Mouse (Mus musculus) hindbrain, embryonic 10.5 days (tissue): ENCODE data around the gene Zfr2. TPM values are rescaled to one million over a fixed set of nuclear protein-coding genes. Genes with fewer than 3 reads are reported as not detected.

Source experiments
- DNase-seq: peaks from one replicate; pipeline ENCODE4 v3.0.0-alpha.2; 2017; ENCODE audit warnings: low spot score
- H3K27ac ChIP-seq: fragments of 300-500 bp; sonication (generic); 2 replicates; pipeline ENCODE4 v1.5.1; 2016; ENCODE audit warnings: mild to moderate bottlenecking, moderate library complexity
- H3K27me3 ChIP-seq: fragments of 300-500 bp; sonication (generic); 2 replicates; pipeline ENCODE4 v1.6.1; 2016; ENCODE audit warnings: mild to moderate bottlenecking; ENCODE audit not compliant: poor library complexity, insufficient read depth, severe bottlenecking
- H3K36me3 ChIP-seq: fragments of 300-500 bp; sonication (generic); 2 replicates; pipeline ENCODE4 v1.6.1; 2016; ENCODE audit warnings: mild to moderate bottlenecking, moderate library complexity
- H3K4me1 ChIP-seq: fragments of 300-500 bp; sonication (generic); replicated peaks from 2 replicates; pipeline ENCODE4 v1.6.1; 2016; ENCODE audit warnings: mild to moderate bottlenecking
- H3K4me3 ChIP-seq: fragments of 300-500 bp; sonication (generic); 2 replicates; pipeline ENCODE4 v1.5.1; 2016; ENCODE audit warnings: mild to moderate bottlenecking, moderate library complexity
- H3K9me3 ChIP-seq: fragments of 300-500 bp; sonication (generic); 2 replicates; pipeline ENCODE4 v1.6.1; 2016; ENCODE audit warnings: mild to moderate bottlenecking, moderate library complexity
- WGBS: fragments of 180-500 bp; shearing (Covaris S2); methylation state at CpG from one replicate; pipeline ENCODE4 v1.1.7; 2016; 5-methylcytosine and 5-hydroxymethylcytosine counted together
- polyA plus RNA-seq: library from polyadenylated mRNA; unstranded; fragments of >200 nt; fragmentation: Nextera tagmentation; extraction: Ambion mirVana; gene quantifications from 2 replicates; pipeline ENCODE4 v1.2.1, GENCODE M21; 2016

Gene Zfr2
- polyA plus RNA-seq, 1 experiment from 2014 or later, result 6.7 TPM

DNA sequence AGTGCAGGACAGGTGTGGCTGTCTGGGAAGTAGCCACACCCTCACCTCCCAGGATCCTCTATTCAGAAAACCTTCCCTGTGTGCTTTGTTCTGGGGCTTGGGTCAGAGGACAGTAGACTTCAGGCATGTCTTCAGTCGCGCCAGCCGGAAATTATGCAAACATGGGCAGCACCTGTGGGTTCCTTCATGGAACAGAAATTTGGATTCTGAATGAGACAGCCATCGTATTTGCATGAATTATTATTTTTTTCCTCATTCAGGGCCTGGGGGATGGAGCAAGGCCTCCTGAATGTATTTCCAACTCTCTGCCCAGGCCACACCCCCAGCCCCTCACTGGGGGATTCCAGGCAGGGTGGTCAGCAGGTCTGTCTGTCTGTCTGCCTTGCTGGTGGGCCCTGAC is 28.1 kb downstream of the Zfr2 start:
- WGBS, result 90% methylated on average over 4 of the region's 4 CpGs
- Histone ChIP-seq H3K4me3 (no peak overlapping the region), H3K9me3 (peaks cover 6% of the 10 kb centered on the region; the same call in 1 of the 2 replicates), H3K27me3 (peaks cover 53% of the 10 kb centered on the region), H3K4me1 (peaks cover 46% of the 10 kb centered on the region), H3K27ac (no peak overlapping the region), H3K36me3 (peaks cover 54% of the 10 kb centered on the region)
- no peak for DNase-seq

DNA sequence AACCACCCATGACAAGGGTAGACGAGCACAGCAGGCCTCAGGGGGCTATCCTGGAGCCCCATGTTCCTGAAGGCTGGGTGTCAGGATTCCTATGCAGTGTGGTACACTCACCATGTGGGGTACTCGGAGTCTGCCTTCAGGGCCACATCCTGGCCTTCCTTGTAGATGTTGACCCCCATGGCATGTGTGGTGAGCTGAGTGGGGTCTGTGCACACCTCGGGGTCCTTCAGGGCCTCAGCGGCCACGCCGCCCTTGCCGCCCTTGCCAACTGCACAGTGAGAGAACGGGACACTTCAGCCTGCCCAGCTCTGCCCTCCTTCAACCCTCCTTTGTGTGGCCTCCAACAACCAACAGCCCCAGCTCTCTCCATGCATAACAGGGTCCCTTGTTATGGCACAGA is 32.6 kb downstream of the Zfr2 start:
- peak overlapping the region; percentile 80 for H3K4me3 ChIP-seq
- H3K27ac ChIP-seq, result peak overlapping the region; percentile 99; the same call in 1 of the 2 replicates
- no peak for DNase-seq
- peaks cover 37% of the 10 kb centered on the region for H3K4me1 ChIP-seq
- WGBS, result 96% methylated on average over 8 of the region's 8 CpGs
- H3K9me3 ChIP-seq, result peaks cover 3% of the 10 kb centered on the region; the same call in 1 of the 2 replicates
- H3K36me3 ChIP-seq, result peaks cover 61% of the 10 kb centered on the region
- peaks cover 8% of the 10 kb centered on the region for H3K27me3 ChIP-seq

DNA sequence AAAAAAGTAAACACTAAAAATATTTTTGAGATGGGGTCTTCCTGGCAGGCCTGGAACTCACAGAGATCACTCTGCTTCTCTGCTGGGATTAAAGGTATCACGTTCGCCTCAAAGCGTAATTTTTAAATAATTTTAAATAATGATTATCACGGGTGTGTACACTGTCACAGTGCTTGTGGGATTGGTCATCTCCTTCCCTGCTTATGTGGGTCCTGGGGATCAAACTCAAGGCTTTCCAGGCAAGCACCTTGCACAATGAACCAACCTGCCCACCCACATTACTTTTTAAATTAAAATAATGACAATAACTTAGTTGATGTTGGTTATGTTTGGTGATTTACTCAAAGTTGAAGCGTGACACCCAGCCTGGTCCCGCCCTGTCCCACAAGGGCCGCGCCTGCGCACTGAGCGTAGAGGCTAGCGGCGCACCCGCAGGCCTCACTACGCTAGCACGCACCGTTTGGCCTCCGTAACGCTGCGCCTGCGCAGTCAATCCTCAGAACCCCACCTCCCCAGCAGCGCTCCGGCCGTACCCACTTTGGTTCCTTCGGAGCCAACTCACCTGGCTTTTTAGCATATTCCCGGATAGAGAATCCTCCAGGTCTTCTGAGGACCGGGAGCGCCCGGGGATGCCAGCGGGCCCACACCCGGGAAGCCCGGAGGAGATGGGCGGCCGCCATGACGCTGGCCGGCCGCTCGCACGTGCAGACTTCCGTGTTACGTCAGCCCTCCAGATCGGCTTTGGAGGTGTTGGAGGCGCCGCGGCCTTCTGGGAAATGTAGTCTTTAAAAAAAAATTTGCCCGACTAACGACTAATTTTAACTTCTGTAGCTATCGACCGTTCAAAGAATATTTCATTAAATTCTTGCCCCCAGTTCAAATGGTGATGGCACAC is 33.5 kb downstream of the Zfr2 start, which contains the start of the genes Mrpl54 and Apba3:
TSS of gene Mrpl54 (minus strand) at position 724 of the 895 bp plus-strand sequence.
TSS of gene Apba3 (plus strand) at position 750 of the 895 bp plus-strand sequence.
- peak within 1 kb of the TSS; percentile 80 for H3K4me3 ChIP-seq
- H3K4me1 ChIP-seq, result peaks cover 33% of the 10 kb centered on the region
- no peaks in the 10 kb centered on the region for H3K27me3 ChIP-seq
- peak within 1 kb of the TSS; percentile 99 for H3K27ac ChIP-seq
- H3K9me3 ChIP-seq, result no peaks in the 10 kb centered on the region
- peak; percentile 96 for DNase-seq
- under 1% methylated on average over 48 of the region's 48 CpGs for WGBS
- H3K36me3 ChIP-seq, result peaks cover 61% of the 10 kb centered on the region

DNA sequence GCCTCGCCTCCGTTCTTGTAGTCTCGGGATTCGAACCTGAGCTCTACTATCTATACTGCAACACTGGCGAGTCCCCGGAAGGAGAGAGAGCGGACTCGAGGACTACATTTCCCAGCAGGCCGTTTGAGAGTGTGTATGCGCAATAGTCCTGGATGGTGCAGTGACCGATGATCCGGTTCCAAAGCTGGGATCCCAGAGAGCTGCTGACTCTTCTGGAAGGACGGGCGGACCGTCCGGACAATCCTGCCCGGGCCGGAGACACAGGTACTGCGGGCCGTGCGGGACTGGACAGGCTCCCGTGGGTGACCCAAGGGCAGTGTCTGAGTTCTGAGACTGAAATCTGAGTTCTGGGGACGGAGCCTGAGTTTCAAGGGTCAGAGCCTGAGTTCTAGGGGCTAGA is 35.1 kb downstream of the Zfr2 start:
- H3K9me3 ChIP-seq, result no peaks in the 10 kb centered on the region
- H3K36me3 ChIP-seq, result peaks cover 61% of the 10 kb centered on the region
- H3K4me3 ChIP-seq, result peak overlapping the region; percentile 80
- H3K27ac ChIP-seq, result peak overlapping the region; percentile 89
- no peaks in the 10 kb centered on the region for H3K27me3 ChIP-seq
- H3K4me1 ChIP-seq, result peaks cover 30% of the 10 kb centered on the region
- DNase-seq, result peak; percentile 79
- 5% methylated on average over 23 of the region's 23 CpGs for WGBS

DNA sequence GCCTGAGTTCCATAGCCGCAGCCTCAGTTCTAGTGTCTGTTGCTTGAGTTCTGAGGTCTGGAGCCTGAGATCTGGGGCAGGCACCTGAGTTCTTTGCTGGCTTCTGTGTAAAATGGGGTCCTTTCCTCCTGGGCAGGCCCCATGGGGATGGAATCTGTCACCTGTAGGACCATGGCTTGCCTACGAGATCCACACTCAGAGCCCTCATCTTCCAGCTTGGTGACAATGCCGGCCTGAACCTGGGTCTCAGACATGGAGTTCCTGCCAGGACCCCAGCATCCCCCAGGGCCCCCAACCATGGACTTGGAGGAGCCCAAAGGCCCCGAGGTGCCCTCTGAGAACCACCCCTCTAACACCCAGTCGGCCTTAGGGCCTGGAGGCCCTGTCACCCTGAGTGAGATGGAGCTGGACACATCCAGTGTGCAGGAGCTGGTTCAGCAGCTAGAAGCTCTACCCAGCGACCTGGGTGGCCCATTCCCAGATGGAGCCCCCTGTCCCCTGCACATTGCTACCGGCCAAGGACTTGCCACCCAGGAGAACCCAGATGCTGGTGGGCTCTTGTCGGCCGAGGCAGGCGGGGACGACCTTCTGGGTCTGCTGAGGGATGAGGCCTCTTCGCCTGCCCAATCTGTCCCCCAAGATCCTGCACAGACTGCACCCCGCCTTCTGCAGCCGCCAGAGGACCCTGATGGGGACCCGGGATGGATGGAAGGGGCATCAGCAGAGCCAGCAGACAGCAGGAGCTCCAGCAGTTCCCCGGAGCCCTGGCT is 35.9 kb downstream of the Zfr2 start:
- 86% methylated on average over 16 of the region's 16 CpGs for WGBS
- peaks cover 61% of the 10 kb centered on the region for H3K36me3 ChIP-seq

DNA sequence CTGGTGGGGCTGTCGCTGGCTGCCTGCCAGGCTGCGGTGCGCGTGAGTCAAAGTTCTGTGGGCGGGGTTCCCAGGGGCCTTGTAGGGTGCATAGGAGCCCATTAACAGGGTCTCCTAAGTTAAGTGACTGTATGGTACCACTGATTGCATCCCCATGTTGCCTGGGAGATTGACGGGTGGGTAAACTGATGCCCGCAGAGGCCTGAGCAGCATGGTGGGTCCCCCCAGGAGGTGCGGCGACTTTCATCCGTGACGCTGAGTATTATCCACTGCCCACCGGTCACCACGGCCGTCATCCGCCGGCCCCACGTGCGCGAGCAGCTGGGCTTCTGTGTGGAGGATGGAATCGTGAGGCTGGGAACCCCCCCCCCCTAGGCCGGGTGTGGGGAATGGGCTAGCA is 39.4 kb downstream of the Zfr2 start:
- H3K4me1 ChIP-seq, result peaks cover 14% of the 10 kb centered on the region
- WGBS, result 95% methylated on average over 21 of the region's 21 CpGs

More for the DNA sequence above, 35.9 kb downstream of the Zfr2 start:
- H3K9me3 ChIP-seq, result no peaks in the 10 kb centered on the region
- DNase-seq, result no peak
- no peaks in the 10 kb centered on the region for H3K27me3 ChIP-seq
- H3K27ac ChIP-seq, result peak overlapping the region; percentile 89
- peak overlapping the region; percentile 80 for H3K4me3 ChIP-seq
- H3K4me1 ChIP-seq, result peaks cover 30% of the 10 kb centered on the region

DNA sequence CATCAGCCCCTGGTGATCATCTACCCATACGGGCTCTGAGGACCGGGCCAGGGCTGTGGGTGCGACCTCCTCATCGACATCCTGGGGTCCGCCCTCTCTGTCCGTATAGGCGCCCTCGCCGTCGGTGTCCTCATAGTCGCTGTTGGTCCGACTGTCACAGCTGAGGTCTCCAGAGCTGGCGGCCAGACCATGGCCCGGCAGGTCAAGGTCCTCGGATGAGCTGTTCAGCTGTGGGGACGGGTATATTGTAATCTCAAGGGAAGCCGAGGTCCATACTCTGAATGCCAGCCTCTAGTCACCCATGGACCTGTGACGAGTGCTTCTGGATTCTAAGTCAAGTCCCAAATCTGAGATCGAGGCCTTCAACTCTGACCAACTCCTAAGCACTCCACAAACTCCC is 40.9 kb downstream of the Zfr2 start:
- Histone ChIP-seq H3K4me3 (0 out of 2 replicates have a peak overlapping the region, but pooled peaks have one; percentile 2), H3K36me3 (peaks cover 60% of the 10 kb centered on the region), H3K27ac (no peak overlapping the region), H3K9me3 (no peaks in the 10 kb centered on the region), H3K27me3 (peaks cover 6% of the 10 kb centered on the region; the same call in 1 of the 2 replicates), H3K4me1 (peaks cover 6% of the 10 kb centered on the region)
- no peak for DNase-seq
- 94% methylated on average over 19 of the region's 19 CpGs for WGBS

More for the DNA sequence above, 39.4 kb downstream of the Zfr2 start:
- H3K27ac ChIP-seq, result no peak overlapping the region
- no peaks in the 10 kb centered on the region for H3K9me3 ChIP-seq
- peaks cover 59% of the 10 kb centered on the region for H3K36me3 ChIP-seq
- no peaks in the 10 kb centered on the region for H3K27me3 ChIP-seq
- DNase-seq, result no peak
- H3K4me3 ChIP-seq, result no peak overlapping the region

DNA sequence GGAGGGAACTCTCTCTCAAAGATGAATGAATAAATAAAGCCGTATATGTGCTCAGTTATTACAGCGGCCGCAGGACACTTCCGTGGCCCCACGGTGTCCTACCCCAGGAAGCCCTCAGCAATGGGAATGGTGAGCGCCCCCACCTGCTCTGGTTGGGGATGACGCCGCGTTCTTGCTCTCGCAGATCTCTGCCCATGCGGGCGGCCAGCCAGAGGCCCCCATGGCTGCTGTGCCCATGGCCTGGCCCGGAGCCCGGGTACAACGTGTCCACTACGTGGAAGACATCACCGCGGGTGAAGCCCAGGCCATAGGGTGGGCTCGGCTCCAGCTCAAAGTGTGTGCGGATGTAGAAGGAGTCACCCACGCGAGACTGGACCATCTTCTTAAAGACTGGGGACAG is 44.7 kb downstream of the Zfr2 start:
- H3K4me1 ChIP-seq, result peaks cover 19% of the 10 kb centered on the region
- peaks cover 39% of the 10 kb centered on the region for H3K27me3 ChIP-seq
- H3K9me3 ChIP-seq, result no peaks in the 10 kb centered on the region
- H3K27ac ChIP-seq, result no peak overlapping the region; the same call in 1 of the 2 replicates
- H3K4me3 ChIP-seq, result no peak overlapping the region
- peaks cover 30% of the 10 kb centered on the region for H3K36me3 ChIP-seq
- 78% methylated on average over 22 of the region's 22 CpGs for WGBS
- DNase-seq, result no peak

DNA sequence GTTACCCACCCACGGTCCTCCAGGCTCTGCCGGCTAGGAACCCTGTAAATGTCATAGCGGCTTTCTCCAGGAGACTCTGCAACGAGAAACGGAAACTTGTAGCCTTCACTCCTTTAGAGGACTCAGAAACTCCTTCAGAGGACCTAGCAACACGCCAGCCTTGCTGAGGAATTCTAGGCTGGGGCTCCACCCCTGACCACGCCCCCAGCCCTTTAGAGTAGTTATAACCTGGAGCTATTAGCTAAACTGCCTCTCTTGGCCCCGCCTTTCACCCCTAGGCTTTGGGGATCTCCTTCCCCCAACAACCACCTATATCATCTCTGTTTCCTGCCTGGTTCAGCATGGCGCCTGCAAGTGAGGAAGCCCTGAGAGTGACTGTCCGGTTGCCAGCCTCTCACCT is 46.5 kb downstream of the Zfr2 start:
- H3K36me3 ChIP-seq, result peaks cover 12% of the 10 kb centered on the region; the same call in 1 of the 2 replicates
- no peak for DNase-seq
- H3K9me3 ChIP-seq, result no peaks in the 10 kb centered on the region
- 47% methylated on average over 10 of the region's 10 CpGs for WGBS
- H3K27ac ChIP-seq, result no peak overlapping the region
- 0 out of 2 replicates have a peak overlapping the region, but pooled peaks have one; percentile 5 for H3K4me3 ChIP-seq
- peaks cover 57% of the 10 kb centered on the region for H3K27me3 ChIP-seq
- peaks cover 23% of the 10 kb centered on the region for H3K4me1 ChIP-seq

DNA sequence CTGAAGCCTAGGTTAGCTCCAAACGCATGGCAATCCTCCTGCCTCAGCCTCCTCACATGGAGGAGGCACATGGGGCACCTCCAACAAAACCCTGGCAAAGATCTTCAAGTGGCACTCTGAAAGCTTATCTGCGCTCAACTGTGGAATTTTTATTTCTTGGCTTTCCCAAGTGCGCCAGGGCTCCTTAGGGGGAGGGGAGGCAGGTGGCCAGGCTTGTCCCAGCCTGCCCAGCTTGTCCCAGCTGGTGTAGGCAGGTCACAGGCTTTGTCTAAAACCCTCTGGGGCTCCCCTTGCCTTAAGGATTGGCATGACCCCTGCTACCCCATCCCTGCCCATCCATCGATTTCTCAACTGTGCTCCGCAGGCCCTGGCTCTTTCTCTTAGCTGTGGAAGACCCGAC is 51.2 kb downstream of the Zfr2 start:
- H3K4me3 ChIP-seq, result peak overlapping the region; percentile 60; the same call in 1 of the 2 replicates
- H3K27ac ChIP-seq, result peak overlapping the region; percentile 59; the same call in 1 of the 2 replicates
- H3K27me3 ChIP-seq, result peaks cover 78% of the 10 kb centered on the region
- DNase-seq, result no peak
- H3K9me3 ChIP-seq, result no peaks in the 10 kb centered on the region
- 51% methylated on average over 6 of the region's 6 CpGs for whole genome bisulfite sequencing
- H3K36me3 ChIP-seq, result no peaks in the 10 kb centered on the region
- H3K4me1 ChIP-seq, result peaks cover 44% of the 10 kb centered on the region

DNA sequence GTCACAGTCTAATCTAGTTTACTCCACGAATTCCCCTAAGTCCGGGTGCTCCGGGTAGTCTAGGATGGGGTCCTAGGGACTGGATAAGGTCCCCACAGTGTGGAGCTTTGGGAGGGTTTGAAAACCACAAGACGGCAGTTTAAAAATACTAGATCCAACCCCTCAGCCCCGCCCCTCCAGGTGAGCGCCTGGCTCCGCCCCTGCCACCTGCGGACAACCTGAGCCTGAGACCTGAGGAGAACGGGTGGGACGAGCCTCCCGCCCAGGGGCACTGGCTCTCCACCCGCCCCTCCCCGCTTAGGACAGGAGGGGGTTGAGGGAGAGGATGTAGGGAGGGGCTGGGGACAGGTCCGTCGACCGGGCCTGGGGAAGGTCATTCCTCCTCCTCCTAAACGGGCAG is 51.8 kb downstream of the Zfr2 start:
- Histone ChIP-seq H3K27me3 (peaks cover 79% of the 10 kb centered on the region), H3K36me3 (no peaks in the 10 kb centered on the region), H3K9me3 (no peaks in the 10 kb centered on the region), H3K4me1 (peaks cover 41% of the 10 kb centered on the region), H3K27ac (peak overlapping the region; percentile 87), H3K4me3 (peak overlapping the region; percentile 60)
- no peak for DNase-seq
- 11% methylated on average over 17 of the region's 17 CpGs for WGBS

DNA sequence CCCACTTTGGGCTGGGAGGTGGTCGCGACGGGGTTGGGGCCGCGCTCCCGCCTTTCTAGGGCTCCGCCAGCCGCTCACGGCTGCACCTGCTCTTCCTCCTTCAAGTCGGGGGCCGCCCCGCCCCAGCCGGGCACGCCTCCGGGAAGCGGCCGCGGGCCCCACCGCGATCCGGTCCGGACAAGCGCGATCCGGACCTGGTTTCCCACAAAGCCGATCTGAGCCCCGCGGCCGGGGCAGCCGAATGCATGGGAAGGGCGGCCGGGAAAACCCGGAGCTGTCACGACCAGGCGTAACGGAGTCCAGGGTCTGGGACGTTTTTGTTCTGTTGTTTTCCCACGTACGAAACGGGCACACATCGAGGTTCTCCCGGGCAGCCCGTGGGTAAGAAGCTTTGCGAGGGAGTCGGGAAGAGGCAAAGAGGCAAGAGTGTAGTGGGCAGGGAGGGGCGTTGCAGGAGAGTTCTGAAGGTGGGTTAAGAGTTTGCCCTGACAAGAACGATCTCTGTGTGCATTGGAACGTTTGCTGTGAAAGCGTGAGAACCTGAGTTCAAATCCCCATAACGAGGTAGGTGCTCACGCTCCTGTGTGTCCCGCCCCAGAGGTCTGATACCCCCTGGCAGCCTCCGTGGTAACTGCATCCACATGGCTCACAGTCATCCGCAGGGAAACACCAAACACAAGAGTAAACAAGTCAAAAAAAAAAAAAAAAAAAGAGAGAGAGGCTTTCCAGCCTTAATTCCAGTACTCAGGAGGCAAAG is 52.9 kb downstream of the Zfr2 start:
- 2% methylated on average over 54 of the region's 54 CpGs for WGBS
- peaks cover 79% of the 10 kb centered on the region for H3K27me3 ChIP-seq
- no peaks in the 10 kb centered on the region for H3K36me3 ChIP-seq
- DNase-seq, result peak; percentile 93
- no peaks in the 10 kb centered on the region for H3K9me3 ChIP-seq
- peaks cover 39% of the 10 kb centered on the region for H3K4me1 ChIP-seq
- peak overlapping the region; percentile 60 for H3K4me3 ChIP-seq
- H3K27ac ChIP-seq, result peak overlapping the region; percentile 87
